Mouse (Mus musculus): ENCODE measurements around the gene Slc35f1.

- TF ChIP-seq CTCF (IDR thresholded peaks at IDR 0.05; ENCODE audit: control insufficient read depth, insufficient read depth, low read length), result no peak
- TF ChIP-seq POLR2A (IDR thresholded peaks at IDR 0.05; ENCODE audit: borderline replicate concordance, control insufficient read depth, low read depth, low read length), result no peak
These were observed 132.6 kb downstream of the Slc35f1 start for GRCm38 (mm10) chr10:52822909-52823308.

Data from bone marrow, adult 2 months (tissue).